Mouse (Mus musculus): ENCODE results near the gene Stx5a.
"Not testable (repeated sequence)": the region's sequence is repeated elsewhere in the genome, so short reads cannot be mapped to it uniquely, and the experiment has no call there.

Gene Stx5a

DNA sequence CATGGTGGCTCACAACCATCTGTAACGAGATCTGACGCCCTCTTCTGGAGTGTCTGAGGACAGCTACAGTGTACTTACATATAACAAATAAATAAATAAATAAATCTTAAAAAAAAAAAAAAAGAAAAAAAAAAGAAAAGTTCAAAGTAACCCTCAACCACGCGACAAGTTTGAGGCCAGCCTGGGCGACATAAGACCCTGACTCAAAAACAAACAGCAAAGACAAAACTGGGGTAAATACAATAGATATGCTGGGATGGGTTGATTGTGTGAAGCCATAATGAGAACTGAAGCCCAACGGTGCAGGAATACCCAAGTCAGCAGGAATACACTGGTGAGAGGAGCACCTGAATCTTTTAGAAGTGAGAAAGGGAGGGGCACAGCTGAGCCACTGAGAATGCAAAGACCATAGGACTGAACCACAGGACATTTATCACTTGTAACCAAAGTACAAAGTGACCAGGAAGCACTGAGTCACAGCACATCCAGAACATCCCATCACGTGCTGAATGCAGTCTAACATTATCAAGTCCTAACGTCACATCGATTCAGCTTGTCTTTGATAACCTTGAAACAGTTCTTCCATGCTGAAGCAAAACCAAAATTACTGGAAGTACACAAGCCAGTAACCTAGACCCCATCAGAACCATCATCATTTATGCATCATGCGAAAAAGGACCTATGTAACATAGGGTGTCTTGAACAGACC, 24.3 kb upstream of the Stx5a start:
- DNase-seq (ENCODE audit: low spot score in 2 of 2), result no peak

DNA sequence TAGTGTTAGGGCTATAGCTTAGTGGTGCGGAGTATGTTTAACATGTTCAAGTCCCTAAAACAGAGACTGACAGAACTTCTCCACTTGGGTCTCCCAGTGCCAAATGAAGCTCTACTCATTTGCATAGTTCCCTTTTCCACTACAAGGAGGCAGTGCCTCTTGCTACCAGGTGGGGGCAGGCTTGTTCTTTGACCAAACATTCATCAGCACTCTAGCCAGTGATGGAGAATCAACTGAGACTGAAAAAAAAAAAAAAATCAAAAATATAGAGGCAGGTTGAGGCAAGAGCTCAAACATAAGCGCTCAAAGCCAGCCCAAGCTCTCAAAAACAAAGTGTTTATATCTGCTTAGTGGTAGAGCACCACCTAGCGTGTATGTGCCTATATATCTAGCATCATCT, 22.9 kb upstream of the Stx5a start:
- peak; percentile 63 to 68 for DNase-seq (ENCODE audit: low spot score in 2 of 2)

DNA sequence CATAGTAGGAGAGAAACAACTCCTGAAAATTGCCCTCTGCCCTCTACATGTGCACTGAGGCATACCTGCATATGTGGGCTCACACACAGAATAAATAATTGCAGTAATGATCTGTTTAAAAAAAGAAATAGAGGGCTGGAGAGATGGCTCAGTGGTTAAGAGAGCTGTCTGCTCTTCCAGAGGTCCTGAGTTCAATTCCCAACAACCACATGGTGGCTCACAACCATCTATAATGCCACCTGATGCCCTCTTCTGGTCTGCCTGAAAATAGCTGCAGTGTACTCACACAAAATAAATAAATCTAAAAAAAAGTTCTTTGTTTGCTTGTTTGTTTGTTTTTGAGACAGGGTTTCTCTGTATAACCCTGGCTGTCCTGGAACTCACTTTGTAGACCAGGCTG, 22.2 kb upstream of the Stx5a start:
- not testable (repeated sequence) for DNase-seq (ENCODE audit: low spot score in 2 of 2)

DNA sequence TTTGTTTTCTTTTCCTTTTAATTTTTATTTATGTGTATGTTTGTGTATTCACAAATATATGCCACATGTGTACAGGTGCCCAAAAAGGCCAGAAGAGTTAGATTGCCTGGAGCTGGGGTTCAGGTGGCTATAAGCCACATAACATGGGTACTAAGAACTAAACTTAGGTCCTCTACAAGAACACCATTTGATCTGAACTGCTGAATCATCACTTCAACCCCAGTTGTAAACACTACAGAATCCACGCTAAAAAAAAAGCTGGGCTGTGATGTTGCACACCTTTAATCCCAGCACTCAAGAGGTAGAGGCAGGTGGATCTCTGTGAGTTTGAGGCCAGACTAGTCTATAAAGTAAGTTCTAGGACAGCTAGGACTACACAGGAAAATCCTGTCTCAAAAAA, 19.8 kb upstream of the Stx5a start:
- DNase-seq (ENCODE audit: low spot score in 2 of 2), result no peak

DNA sequence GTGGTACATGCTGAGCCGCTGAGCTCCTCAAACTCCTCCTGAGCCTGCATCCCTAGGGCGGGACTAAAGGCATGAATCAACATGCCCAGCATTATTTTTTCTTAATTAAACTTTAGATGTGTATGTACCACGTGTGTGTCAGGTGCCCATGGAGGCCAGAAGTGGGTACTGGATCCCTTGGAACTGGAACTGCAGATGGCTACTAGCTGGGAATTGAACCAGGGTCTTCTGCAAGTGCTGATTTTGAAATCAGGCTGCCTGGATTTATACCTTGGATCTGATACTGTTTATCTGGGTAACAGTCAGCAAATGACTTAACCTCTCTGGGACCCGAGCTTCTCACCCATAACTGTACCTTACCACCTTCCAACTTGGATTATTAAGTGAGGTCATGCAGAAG, 19.2 kb upstream of the Stx5a start:
- DNase-seq (ENCODE audit: low spot score in 2 of 2), result no peak

DNA sequence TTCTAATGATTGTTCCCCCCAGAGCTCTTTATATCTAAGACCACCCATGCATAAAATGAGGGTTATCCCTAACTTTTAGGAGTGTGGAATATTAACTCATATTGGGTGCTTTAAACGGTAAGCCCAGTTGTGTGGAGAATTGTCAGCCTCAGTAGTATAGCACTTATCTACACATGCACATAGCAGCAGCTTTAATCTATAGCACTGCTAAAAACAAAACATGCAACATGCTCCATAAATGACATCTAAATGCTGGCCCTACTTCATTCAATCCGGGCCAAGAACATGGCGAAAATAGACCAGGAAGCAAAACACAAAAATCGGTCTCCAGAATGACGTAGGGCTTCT, 18.7 kb upstream of the Stx5a start:
- no peak for DNase-seq (ENCODE audit: low spot score in 2 of 2)

DNA sequence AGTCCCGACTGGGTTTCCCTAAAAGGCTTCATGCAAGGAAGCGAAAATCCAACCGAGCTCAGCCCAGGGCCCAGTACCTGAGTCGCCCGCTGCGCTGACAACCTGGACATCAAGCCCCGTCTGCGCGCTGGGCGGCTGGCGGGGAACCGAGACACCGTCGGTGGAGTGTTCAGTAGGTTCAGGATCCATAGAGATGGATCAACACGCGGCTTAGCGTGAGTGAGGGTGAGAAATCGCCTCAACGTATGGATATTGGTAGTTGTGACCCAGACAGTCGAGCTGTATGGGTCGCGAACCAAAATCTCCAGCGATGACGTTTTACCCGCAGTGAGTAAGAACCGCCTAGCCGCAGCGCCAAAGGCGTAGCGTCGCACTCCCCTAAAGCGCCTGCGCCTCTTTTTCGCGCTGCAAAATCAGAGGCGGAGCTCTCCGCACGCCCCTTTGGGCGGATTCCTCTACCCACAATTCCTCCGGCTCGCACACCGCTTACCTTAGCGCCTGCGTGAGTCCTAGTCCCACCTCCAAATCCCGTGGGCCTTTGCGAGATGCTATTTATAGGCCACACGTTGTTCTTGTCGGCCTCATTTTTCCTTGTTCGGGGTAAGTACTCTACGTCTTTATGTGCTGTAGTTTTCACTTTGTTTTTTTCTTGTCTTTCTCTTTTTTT, 18.2 kb upstream of the Stx5a start, which contains the start of gene Slc3a2:
Gene Slc3a2, minus strand, starts transcription at position 463 of the 667 bp plus-strand sequence.
- peak; percentile 98 for DNase-seq (ENCODE audit: low spot score in 2 of 2)

DNA sequence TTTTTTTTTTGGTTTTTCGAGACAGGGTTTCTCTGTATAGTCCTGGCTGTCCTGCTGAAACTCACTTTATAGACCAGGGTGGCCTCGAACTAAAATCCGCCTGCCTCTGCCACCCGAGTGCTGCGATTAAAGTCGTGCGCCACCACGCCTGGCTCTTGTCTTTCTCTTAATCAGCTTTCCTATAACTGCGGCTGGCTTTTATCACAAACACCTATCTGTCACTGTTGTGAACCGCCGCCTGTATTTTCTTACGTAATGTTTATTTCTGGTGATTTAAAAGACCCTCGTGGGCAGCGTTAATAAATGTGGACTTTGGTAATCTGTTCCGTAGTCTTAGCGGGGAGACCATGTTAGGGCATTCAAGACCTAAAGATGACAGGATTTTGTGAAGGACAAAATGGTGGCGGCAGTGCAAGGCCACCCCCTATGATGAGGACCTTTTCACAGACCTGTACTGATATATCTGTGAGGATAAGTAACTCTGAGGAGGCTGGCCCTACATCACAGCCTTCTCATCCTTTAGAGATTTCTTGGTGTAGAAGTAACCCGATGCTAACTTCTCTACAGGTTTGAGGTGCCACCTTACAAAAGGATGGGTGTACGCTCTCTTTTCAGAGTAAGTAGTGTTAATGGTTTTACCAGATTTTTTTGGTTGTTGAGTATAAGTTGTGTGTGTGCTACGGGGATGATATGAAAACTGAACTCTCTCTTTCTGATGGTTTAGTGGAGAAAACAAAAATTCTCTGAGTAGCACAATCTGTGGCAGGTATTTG, 17.5 kb upstream of the Stx5a start:
- no peak for DNase-seq (ENCODE audit: low spot score in 2 of 2)

DNA sequence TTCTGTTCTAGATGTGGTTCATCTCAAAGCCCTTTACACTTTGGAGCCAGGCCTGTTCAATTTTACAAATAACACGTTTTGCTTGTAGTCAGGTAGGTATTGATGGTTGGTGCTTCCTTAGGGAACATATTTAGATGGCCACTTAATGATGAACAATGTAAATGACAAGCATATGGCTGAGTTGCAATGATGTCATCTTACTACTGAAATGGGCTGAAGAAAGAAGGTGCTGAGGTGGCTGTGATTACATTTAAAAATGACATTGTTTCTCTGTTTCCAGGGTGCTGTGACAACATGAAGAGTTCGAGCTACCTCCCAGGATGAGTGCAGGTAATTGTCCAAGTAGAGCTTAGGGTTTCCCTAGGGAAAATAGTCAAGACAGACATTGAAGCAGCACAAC, 16.8 kb upstream of the Stx5a start:
- no peak for DNase-seq (ENCODE audit: low spot score in 2 of 2)

DNA sequence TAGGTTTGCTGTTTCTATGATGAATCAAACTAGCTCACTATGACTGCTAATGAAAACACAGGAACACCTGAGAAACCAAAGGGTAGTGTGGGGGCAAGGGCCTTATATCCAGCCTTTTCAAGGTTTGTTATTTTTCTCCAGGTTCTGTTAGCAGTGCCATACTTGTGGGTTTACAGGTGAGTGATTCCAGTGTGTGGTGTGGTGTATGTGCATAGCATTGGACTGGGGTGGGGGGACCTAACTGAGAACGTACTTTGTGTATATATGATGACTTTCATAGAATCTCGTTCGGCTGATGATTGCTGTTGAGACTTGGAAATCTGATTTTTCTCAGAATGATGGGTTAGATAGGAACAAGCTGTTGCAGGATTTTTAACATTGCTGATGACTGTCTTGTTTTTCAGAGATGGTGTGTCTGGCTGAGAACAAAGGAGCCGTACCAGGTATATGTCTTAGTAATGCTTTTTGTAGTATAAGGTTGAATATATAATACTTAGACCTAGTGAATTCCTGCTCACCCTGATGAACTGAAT, 16.1 kb upstream of the Stx5a start:
- no peak for DNase-seq (ENCODE audit: low spot score in 2 of 2)

DNA sequence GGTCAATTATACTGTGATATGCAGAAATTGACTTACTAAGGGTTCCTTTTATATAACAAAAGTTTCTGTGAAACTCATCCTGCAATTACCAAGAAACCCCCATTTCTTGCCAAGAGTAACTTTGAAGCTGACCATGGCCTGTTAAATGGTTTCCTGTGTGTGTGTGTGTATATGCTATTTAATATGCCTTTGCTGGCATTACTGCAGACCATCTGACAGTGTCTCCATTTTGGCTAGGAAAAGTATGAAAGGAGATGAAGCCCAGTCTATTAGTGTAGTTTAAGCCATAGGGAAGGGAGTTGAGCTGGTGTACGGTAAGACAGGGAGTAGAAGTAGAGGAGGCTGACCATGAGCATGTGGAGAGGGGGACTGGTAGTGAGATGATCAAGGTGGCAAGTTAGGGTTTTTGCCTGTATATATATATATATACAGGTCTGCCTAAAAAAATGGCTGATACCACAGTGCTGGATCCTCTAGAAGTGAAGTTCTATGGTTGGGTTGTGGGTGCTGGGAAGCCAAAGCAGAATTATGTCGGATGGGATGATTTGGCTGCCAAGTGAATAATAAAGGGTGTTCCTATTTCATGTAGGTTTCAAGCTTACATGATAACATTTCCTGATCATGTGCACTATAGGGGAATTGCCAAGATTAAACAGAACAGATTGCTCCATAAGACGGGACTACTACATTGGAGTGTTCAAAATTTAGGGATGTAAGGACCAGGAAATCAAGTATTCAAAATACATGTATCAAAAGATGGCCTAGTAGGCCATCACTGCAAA, 14.4 kb upstream of the Stx5a start:
- DNase-seq (ENCODE audit: low spot score in 2 of 2), result no peak

DNA sequence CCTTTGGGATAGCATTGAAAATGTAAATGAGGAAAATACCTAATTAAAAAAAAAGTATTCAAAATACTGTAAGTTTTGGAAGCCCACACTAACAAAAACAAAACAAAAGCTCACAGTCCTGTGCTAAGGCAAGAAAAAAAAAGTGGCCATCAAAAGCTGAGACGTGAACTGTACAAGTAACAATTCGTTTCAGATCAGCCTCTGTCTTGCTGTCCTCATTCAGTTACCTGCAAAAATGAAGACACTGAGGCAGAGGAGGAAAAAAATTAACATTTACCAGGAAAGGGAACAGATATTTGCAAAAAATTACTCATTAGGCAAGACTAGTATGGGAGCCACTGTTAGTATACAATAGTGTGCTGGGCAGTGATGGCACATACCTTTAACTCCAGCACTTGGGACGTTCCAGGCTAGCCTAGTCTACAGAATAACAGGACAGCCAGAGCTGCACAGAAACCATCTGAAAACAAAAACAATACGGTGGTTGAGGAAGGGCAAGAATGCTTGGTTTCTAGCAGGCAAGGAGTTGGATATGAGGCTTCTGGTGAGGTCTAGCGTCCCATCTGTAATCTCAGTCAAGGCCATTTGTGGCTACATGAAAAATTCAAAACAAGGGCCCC, 13.6 kb upstream of the Stx5a start:
- no peak for DNase-seq (ENCODE audit: low spot score in 2 of 2)

DNA sequence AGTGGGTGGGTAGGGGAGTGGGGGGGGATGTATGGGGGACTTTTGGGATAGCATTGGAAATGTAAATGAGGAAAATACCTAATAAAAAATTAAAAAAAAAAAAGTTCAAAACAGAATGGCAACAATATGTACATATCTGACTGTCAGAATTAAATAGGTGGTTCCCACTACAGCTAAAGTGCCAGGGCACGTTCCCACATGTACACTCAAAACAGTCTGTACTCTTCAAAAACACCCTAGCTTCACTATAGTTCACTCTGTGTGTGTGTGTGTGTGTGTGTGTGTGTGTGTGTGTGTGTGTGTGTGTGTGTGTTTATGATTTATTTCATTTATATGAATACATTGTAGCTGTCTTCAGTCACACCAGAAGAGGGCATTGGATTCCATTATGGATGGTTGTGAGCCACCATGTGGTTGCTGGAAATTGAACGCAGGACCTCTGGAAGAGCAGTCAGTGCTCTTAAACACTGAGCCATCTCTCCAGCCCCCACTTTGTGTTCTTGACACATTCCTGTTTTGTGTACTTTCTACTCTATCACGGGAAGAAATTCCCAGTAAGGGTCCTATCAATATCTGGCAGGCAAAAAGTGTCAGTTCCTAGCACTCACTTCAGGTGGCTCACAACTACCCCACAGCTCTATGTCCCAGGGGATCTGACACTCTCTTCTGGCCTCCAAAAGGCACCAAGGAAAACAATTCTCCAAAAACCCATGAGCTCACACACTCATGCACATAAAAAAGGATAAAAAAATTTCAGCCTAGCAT, 12.7 kb upstream of the Stx5a start:
- DNase-seq (ENCODE audit: low spot score in 2 of 2), result not testable (repeated sequence)

DNA sequence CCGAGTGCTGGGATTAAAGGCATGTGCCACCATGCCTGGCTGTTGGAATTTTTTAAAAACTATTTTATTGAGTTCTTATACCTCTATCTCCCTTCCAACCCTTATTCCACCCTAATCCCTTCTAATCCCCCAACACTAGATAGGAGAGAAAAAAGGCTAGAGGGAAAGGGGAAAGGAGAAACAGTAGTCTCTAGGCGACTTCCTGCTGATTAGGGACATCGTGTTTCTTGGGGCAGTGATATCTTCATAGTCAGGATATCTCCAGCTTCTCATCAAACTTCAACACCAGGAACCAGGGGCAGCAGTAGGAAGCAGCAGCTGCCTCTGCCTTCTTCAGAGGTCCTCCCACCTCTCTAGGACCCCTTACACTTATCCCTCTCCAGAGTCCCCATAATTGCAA, 6.9 kb upstream of the Stx5a start:
- no peak for DNase-seq (ENCODE audit: low spot score in 2 of 2)

DNA sequence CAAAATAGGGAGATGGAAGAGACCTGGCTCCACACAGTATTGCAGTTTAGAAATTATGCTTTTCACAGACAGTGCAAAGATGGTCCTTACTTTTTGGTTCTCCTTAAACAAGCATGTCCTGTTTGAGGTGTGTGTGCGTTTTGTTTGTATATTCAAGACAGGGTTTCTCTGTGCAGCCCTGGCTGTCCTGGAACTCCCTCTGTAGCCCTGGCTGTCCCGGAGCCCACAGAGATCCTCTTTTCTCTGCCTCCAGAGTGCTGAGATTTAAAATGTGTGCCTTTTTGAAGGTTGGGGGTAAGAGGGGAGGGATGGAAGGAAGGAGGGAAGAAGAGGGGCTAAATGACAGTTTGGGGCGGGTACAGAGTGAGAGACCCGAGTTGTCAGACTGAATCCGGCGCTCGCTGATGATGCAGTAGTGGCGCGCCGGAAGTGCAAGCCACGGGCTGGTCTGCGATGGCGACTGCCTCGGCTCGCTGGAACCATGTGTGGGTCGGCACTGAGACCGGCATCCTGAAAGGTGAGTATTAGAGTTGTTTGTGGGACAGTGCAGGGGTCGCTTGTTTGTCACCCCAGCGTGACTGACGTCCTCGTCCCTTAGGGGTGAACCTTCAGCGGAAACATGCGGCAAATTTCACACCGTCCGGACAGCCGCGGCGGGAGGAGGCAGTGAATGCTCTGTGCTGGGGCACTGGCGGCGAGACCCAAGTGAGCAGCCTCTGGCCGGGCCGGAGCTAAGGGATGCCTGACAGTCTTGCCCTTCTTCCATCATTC, 5.6 kb upstream of the Stx5a start, which contains the start of gene Wdr74:
Gene Wdr74, plus strand, starts transcription at position 439 of the 771 bp plus-strand sequence.
- peak; percentile 96 for DNase-seq (ENCODE audit: low spot score in 2 of 2)

DNA sequence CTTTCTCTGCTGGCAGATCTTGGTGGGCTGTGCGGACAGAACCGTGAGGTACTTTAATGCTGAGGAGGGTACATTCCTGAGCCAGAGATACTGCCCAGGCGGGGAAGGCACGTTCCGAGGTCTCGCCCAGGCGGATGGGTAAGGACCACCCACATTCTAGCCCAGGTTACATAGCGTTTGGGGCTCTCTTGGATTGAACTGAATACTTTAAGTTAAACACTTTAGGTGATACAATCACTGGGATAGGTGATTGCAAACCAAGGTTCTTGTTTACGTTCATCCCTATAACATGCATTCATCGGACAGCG, 5.1 kb upstream of the Stx5a start:
- DNase-seq (ENCODE audit: low spot score in 2 of 2), result no peak

DNA sequence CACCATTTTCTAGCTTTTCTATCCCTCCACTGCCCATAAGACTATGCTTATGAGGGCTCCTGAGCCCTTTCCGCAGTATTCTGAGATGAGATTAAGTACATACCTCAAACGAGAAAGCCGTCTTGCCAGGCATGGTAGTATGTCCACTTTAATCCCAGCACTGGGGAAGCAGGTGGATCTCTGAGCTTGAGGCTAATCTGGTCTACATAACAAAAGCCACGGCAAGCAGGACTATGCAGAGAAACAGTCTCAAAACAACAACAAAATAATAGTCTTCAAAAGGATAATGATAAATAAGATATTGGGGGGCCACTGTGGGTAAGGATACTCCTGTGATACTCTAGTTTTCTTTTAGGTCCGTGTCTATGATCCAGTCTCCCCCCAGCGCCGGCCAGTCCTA, 2.3 kb upstream of the Stx5a start:
- DNase-seq (ENCODE audit: low spot score in 2 of 2), result no peak

DNA sequence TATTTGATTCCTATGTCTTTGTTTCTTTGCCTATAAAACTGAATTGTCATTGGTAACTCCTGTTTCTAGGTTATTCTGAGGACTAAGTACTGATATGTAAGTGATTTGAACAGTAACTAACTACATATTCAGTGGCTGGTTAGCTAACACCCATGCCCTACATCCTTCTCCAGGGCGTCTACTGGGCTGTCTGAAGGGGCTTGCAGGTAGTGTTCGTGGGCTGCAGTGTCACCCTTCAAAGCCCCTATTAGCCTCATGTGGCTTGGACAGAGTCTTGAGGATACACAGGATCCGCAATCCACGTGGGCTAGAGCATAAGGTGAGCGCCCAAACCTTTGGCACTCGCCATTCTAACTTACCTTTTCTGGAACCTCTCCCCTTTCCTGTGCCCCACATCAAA, 1.6 kb upstream of the Stx5a start:
- DNase-seq (ENCODE audit: low spot score in 2 of 2), result no peak

DNA sequence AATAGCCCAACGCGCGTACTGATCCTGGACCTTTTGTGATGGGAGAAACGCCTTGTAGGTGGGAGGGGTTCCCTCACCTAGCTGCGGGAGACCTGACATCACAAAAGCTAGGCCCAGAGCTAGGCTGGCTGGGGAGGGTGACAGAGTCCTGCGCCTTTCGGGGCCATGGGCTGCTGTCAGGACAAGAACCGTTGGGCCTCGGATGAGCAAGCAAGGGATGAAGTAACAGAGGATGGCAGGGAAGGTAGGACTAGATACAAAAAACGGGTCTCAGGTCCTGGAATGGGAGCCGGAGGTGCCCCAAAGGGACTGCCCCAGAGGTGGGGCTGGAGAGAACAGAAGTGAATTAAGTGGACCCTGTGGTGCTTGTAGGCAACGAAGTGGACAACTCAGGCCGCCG, 610 bp upstream of the Stx5a start, which contains the start of gene 1700092M07Rik:
Gene 1700092M07Rik, plus strand, starts transcription at position 116 of the 400 bp plus-strand sequence.
- DNase-seq (ENCODE audit: low spot score in 2 of 2), result no peak

DNA sequence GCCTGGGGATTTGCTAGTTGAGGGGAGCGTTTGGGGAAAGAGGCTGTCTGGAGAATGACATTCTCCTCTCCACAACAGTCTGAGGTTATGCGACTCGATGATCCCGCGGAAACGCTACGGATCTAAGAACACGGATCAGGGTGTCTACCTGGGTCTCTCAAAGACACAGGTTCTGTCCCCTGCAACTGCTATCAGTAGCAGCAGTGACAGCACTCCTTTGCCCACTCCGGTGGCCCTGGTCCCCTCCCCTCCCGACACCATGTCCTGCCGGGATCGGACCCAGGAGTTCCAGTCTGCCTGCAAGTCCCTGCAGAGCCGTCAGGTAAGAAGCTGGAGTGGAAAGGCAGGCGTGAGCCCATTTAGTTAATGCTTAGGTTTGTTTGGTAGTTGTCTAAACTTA, 963 bp downstream of the Stx5a start:
- DNase-seq (ENCODE audit: low spot score in 2 of 2), result no peak
